Mouse (Mus musculus): ENCODE results near the gene Adamts14.

Gene Adamts14

DNA sequence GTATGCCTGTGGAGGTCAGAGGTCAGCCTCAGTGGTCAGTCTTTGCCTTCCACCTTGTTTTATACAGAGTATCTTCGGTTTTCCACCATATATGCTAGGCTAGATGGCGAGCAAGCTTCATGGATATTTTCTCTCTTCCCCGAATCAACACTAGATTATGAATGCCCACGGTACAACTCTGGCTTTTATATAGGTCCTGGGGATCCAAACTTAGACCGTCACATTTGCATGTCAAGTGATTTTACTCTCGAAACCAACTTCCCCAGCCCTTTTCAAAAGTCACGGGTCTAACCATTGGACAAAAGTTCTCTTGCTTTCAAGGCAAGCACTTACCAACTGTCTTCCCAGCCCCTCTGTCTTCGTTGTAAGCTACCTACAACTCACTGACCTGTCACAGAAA is 94.6 kb downstream of the Adamts14 start:
- DNase-seq (ENCODE audit: low spot score): no peak

GRCm38 (mm10) chr10:61177751-61178150 is 95.5 kb downstream of the Adamts14 start:
- no peak for DNase-seq (ENCODE audit: low spot score)

DNA sequence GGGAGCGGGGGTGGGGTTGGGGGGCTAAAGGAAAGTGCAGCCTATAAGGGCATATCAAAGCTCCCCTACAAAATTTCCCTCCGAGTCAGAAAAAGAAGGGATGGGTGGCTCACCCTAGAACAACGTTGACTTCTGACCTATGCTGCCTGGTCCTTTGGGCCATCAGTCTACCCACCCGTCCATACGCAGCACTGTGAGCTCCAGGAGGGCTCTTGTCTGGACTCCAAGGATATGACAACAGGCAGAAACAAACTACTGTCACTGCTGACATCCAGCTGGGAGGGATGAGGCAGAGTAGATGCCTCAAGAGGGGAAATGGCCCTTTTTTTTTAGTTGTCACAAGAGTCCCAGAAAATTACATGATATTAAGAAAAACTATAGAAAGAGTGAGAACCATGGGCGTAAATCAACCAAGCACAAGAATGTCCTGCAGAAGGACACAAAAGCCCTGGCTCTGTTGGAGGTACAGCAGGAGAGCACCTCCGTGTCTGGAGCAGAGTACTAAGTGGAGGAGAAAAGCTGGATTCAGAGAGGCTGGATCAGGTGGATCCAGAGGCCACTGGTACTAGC is 96.9 kb downstream of the Adamts14 start:
- no peak for DNase-seq (ENCODE audit: low spot score)

DNA sequence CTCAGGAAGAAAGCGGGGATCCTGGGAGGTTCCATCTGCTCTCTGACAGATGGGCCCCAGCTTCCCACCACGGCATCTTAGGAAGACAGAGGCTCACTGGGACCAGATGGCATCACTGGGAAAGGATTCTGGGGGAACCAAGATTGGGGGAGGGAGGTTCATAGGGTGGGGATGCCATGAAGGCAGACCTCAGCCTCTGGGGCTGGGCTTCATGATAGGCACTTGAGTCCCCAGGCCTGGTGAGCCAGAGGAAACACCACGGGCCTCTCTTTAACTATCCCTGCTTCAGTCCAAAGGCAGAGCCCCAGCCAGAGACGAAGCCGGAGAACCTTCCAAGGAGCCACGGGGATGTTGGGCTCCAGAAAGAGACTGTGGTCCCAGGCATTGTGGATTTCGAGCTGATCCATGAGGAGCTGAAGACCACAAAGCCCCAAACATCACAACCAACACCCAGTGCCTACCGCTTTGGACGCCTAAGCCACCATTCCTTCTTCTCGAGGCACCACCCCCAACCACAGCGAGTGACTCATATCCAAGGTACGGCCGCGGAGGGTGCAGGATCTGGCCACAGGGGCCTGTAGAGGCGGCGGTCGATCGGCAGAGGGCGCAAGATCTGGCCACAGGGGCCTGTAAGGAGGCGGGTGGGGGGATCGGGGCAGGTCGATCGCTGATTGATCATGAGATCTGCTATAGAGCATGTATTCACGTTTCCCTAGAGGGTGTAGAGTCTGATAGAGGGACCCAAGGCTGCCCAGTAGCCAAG is 97.6 kb downstream of the Adamts14 start:
- no peak for DNase-seq (ENCODE audit: low spot score)

- no peak for DNase-seq (ENCODE audit: low spot score)
Measured at GRCm38 (mm10) chr10:61174711-61175441, 98.4 kb downstream of the Adamts14 start.

- no peak for DNase-seq (ENCODE audit: low spot score)
Measured at GRCm38 (mm10) chr10:61172496-61172895, 100.7 kb downstream of the Adamts14 start.

GRCm38 (mm10) chr10:61171654-61172053 is 101.6 kb downstream of the Adamts14 start, which contains the start of gene Tbata:
Tbata (plus strand) TSS chr10:61171954.
- no peak for DNase-seq (ENCODE audit: low spot score)

DNA sequence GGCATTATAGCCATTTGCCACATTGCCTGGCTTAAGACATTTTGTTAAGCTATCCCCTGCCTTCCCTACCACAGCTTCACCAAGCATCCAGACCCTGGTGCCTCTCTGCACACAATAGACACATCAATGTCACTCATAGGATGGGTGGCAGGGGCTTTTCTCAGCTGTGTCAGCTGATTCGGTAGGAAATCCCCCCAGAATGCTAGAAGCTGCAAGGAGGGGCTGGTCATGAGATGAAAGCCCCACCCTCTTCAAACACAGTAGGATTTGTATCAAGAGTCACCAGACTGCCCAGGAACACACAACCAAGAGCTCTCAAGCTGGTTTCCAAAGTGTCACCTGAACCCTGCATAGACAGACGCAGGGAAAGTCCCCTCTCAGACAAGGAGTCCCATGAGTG is 104.8 kb downstream of the Adamts14 start:
- DNase-seq (ENCODE audit: low spot score): no peak

DNA sequence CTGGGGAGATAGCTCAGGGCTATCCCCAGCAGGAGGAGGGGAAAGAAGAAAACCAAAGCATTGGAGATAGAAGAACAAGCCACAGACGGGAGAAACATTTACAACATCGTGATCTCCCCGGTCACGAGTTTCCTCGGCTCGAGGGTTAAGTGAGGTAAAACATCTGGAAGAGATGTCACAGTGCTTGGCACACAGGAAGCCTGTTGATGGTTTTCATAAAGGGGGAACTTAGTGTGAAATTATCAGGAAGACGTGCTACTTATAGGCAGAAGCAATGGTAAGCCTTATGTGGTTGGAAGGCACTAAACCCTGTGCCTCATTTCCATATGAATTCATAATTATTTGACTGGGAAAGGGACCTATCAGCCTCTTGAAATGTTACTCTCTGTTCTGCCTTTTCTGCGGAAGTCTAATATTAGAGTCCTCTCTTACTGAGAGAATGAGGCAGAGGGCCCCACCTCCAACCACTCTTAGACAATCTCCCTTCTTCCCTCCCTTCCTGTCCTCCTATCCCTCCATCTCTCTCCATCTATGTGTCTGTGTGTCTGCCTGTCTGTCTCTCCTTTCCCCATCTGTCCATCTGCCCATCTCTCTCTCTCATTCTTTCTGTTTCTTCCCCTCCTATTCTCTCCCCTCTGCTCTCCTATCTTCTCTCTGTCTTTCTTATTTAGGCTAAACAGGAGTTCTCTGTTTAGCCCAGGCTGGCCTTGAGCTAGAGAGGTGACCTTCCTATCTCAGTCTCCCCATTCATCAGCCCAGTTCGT is 105.7 kb downstream of the Adamts14 start:
- no peak for DNase-seq (ENCODE audit: low spot score)

- no peak for DNase-seq (ENCODE audit: low spot score)
Measured at GRCm38 (mm10) chr10:61162366-61162765, 110.9 kb downstream of the Adamts14 start.

GRCm38 (mm10) chr10:61160671-61161070 is 112.6 kb downstream of the Adamts14 start:
- DNase-seq (ENCODE audit: low spot score): peak; percentile 93

DNA sequence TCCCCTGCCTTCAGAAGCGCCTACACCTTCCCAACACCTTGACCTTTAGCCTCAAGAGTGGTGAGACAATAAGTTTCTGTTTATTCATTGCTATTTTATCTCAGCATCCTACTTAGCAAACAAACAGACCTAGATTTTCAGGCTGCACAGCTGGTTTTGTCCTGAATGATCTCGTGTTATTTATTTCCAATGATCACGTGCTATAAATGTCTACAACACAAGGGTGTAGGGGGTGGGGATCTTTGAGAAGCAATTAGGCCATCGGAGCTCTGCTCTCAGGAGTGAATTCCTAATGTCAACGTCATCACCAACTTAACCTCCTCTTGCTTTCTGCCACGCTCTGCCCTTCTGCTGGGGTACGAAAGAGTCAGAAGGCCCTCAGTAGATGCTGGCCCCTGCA is 113.1 kb downstream of the Adamts14 start:
- no peak for DNase-seq (ENCODE audit: low spot score)

DNA sequence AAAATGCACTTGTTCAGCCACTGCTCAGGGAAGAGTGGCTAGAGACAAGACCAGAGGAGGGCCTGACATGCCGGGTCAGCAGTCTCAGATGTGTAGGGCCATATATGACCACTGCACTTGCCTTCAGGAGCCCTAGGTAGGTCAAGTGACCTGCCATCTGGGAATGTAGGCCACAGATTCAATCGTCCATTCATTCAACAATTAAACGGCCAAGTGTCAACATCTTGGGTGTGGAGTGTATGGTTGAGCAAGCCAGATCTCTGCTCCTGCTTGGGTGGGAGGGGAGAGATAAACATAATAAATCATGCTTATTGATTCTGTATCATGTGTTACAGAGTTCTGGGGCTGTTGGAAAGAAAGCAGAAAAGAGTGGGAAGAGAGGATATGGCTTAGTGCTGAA is 114.6 kb downstream of the Adamts14 start:
- DNase-seq (ENCODE audit: low spot score): no peak

DNA sequence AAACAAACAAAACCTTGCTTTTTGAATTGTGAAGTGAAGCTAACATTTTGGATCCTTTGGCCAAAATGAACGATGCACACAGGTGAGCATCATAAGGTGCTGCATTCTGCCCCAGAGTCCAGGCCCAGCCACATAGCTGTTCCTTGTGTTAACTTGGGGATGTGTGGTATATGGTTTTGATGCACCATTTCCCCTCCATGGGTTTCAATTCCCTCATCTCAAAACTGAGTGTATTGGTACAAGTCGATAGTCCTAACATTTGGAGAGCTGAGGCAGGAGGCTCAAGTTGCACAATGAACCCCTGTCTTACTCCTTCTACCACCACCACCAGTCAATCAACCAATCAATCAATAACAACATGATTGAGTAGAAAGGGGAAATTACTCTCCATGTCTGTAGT is 116.8 kb downstream of the Adamts14 start:
- no peak for DNase-seq (ENCODE audit: low spot score)

- no peak for DNase-seq (ENCODE audit: low spot score)
Measured at GRCm38 (mm10) chr10:61155611-61156010, 117.6 kb downstream of the Adamts14 start.

DNA sequence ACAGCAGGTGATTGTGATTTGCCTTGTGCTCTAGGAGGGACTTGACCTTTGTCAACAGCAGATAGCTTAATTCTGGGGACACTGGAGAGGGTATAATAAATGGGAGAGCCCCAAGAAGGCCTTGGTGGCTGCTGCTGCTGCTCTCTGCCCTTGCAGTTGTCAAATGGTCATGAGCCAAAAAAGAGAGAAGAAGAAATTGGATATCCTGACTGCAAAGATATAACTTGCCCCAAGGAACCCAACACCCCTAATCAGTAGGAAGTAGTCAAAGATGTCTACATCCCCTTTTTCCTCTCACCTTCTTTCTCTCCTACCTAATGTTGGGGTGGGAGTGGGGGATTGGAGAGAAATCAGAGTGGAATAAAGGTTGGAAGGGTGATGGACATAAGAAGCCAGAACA is 121.1 kb downstream of the Adamts14 start:
- no peak for DNase-seq (ENCODE audit: low spot score)

GRCm38 (mm10) chr10:61150616-61151015 is 122.6 kb downstream of the Adamts14 start:
- no peak for DNase-seq (ENCODE audit: low spot score)

GRCm38 (mm10) chr10:61149476-61149875 is 123.8 kb downstream of the Adamts14 start:
- DNase-seq (ENCODE audit: low spot score): no peak

GRCm38 (mm10) chr10:61147157-61148040 is 125.8 kb downstream of the Adamts14 start, which contains the start of gene Sgpl1:
Sgpl1 (minus strand) TSS chr10:61147703.
- peak; percentile 82 for DNase-seq (ENCODE audit: low spot score)

Measured in adipocyte (in vitro differentiated cells).